Mouse (Mus musculus) embryonic stem cell, embryonic (primary cell): ENCODE results near the gene Zfp830.

Experiments used
- CTCF ChIA-PET, 4 experiments: fragments of 300-600 bp in 2 of 4; fragments of 350-600 bp in 2 of 4; sonication (Branson Sonifier 250); formaldehyde crosslinking; loops; one replicate each; lab custom pipeline; 2022; ENCODE audit warnings: inconsistent platforms in 2 of 4; lab: Charles Lee
- POLR2A ChIA-PET, 4 experiments: fragments of 300-600 bp in 2 of 4; fragments of 350-600 bp in 2 of 4; sonication (Branson Sonifier 250); formaldehyde crosslinking; loops; one replicate each; lab custom pipeline; 2022; ENCODE audit warnings: antibody characterized with exemption in 4 of 4, inconsistent platforms in 1 of 4; lab: Charles Lee

Gene Zfp830

DNA sequence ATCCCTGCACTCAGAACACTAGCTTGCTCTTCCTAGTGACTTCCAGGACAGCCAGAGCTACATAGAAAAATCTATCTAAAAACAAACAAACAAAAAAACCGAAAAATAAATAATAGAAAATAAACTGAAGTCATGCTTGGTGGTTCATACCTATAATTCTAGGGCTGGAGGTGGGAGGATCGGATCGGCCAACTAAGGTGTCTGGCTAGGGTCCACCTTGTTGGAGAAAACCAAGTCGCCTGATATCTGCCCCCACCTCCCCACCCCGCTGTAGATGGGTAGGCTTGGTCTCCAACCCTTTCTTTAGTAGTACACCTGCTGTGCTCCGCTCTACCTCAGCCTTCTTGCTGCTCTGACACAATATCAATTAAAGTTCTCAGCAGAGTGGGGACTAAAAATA lies 18.1 kb downstream of the Zfp830 start:
- POLR2A ChIA-PET, result interaction anchor here in 3 of 4 experiments (0.7 to 1.8 kb wide), 10 partner anchors 8 to 100 kb away, joined by 3 to 11 read pairs (median 4); partner anchors contain the start of genes Cct6b (in 1 of the 3) and Zfp830 (in 1 of the 3)

DNA sequence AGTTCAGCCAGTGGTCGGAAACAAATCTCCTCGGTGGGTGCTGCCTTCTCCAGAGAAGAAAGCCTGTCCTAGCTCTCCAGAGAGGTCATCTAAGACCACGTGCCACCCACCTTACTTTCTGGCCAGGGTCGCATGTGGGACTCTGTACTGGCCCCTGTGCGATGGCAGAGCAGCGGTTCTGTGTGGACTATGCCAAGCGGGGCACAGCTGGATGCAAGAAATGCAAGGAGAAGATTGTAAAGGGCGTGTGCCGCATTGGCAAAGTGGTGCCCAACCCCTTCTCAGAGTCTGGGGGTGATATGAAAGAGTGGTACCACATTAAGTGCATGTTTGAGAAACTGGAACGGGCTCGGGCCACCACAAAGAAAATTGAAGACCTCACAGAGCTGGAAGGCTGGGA lies 19.3 kb downstream of the Zfp830 start:
- CTCF ChIA-PET, result interaction anchor here in 1 of 4 experiments (0.9 kb wide), 1 partner anchor 103 kb away, joined by 4 read pairs; no protein-coding TSS in a partner anchor
- POLR2A ChIA-PET, result interaction anchor here in 2 of 4 experiments (1.2 to 1.7 kb wide), 5 partner anchors 9 to 99 kb away, joined by 3 to 5 read pairs (median 3); partner anchors contain the start of genes Cct6b (in 2 of the 2) and Zfp830 (in 2 of the 2)

More for the DNA sequence above, 18.1 kb downstream of the Zfp830 start:
- CTCF ChIA-PET, result interaction anchor here in 1 of 4 experiments (0.9 kb wide), 1 partner anchor 9 kb away, joined by 5 read pairs; no protein-coding TSS in a partner anchor

DNA sequence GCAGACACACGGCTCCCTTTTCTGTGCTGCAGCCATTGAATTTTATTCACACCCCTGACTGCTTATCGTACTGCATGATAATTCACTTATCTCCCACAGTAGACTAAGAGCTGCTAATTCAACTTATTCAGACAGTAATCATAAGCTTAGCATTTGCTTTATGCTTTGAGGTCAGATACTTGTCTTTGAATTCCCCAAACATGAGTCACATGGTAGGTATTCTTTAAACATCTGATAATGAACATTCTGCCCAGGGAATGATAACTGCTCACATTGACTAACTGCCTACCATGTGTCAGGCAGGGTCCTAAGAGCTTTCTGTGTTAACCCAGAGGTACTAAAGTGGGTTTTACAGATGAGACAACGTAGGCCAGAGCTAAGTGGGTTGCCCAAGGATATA lies 42.5 kb downstream of the Zfp830 start:
- CTCF ChIA-PET, result interaction anchor here in 3 of 4 experiments (0.6 to 1.4 kb wide), 5 partner anchors 8 to 674 kb away, joined by 3 to 4 read pairs (median 3); no protein-coding TSS in a partner anchor
- POLR2A ChIA-PET, result interaction anchor here (0.6 to 3.0 kb wide), 25 partner anchors 9 to 496 kb away, joined by 3 to 18 read pairs (median 4); partner anchors contain the start of genes Cct6b (in 1 of the 4), Pex12 (in 1 of the 4), Rffl (in 1 of the 4) and Zfp830 (in 1 of the 4)

DNA sequence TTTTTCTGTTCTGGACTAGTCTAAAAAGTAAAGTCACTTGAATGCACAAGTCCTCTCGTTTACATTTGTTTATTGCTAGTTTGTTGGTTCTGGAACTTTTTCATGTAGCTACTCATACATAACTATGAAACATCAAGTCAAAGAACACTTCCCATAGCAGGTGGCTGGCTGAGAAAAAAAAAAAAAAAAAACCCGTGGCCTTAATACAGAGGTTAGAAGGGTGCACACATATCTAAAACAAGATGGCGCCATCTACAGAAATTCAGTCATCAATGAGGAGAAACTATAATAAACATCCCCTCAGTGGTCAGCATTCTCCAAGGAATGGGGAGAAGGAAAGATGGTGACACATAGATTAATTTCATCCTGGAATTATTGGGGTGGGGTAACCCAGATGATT lies 43.2 kb downstream of the Zfp830 start:
- ChIA-PET POLR2A (interaction anchor here in 3 of 4 experiments (0.6 to 3.0 kb wide), 24 partner anchors 9 to 495 kb away, joined by 3 to 18 read pairs (median 4); partner anchors contain the start of genes Cct6b (in 1 of the 3), Pex12 (in 1 of the 3), Rffl (in 1 of the 3) and Zfp830 (in 1 of the 3)), CTCF (interaction anchor here in 3 of 4 experiments (0.6 to 2.6 kb wide), 5 partner anchors 9 to 674 kb away, joined by 3 to 10 read pairs (median 4); partner anchors contain the start of gene Rad51d (in 1 of the 3))

DNA sequence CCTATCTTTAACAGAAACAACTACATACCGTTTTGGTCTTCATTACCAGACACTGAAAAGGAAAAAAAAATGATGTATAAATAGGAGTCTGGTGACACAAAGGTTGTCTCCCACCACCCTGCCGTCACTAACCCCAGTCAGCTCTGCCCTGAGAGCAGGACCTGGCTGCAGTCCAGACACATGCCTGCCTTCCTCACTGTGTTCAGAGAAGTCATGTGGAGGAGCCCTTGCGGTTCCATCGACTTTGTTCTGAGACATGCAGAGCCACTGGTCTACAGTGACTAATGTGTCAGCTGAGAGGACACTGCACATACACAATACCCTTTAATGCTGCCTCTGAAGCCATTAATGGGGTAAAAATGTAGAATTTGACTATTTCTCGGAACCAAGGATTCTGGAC lies 44.3 kb downstream of the Zfp830 start:
- CTCF ChIA-PET, result interaction anchor here in 3 of 4 experiments (0.5 to 2.6 kb wide), 3 partner anchors 11 to 82 kb away, joined by 4 to 14 read pairs (median 10); partner anchors contain the start of gene Rad51d (in 1 of the 3)
- POLR2A ChIA-PET, result interaction anchor here in 3 of 4 experiments (0.6 to 3.0 kb wide), 16 partner anchors 9 to 91 kb away, joined by 3 to 12 read pairs (median 4); partner anchors contain the start of genes Cct6b (in 1 of the 3), Rffl (in 1 of the 3) and Zfp830 (in 1 of the 3)
